ENCODE assay signal across 8 mouse cellular contexts in genomic region chr8:84236998-84237473, GRCm38 (mm10). TPM values are rescaled to one million over a fixed set of nuclear protein-coding genes. Genes with fewer than 3 reads are reported as not detected.
DNase-seq lines count a peak whose midpoint lies in the region; ATAC-seq and TF ChIP-seq lines count a peak whose summit lies in the region.

Zswim4 (minus strand) TSS chr8:84237055.

- H3K27ac ChIP-seq in cortical plate, adult 2 months (ENCODE audit: insufficient read depth, low read length): no peak within 1 kb of the TSS

- peaks cover 2% of the 10 kb centered on the region; the same call in 1 of the 2 replicates for H3K4me1 ChIP-seq in cortical plate, adult 2 months (ENCODE audit: control insufficient read depth, insufficient read depth, low read length)
- H3K4me1 ChIP-seq in megakaryocyte, embryonic 14.5 days: peaks cover 69% of the 10 kb centered on the region

- peak; percentile 98 for DNase-seq in gastrocnemius, adult 8-10 months (ENCODE audit: low spot score in 2 of 2)
- peak; percentile 100 for DNase-seq in hindlimb bud, embryonic 11.5 days (ENCODE audit: extremely low spot score, low read depth, low spot score)
- DNase-seq in left cerebral cortex, adult 8-10 months (ENCODE audit: low spot score in 2 of 2): peak; percentile 99
- DNase-seq in right cerebral cortex, postnatal 10 days (ENCODE audit: low spot score in 2 of 2): peak; percentile 98 to 99
- DNase-seq in urinary bladder, postnatal 25 days (ENCODE audit: low spot score): peak; percentile 92

- peak; percentile 71; the same call in 1 of the 2 replicates for TF ChIP-seq POLR2A in cortical plate, adult 2 months (IDR thresholded peaks at IDR 0.05; ENCODE audit: extremely low read depth, insufficient read depth, low read length)

- ATAC-seq in activated CD4-positive, CD25-positive, alpha-beta regulatory T cell, adult 4 months: peak; percentile 99

- peak within 1 kb of the TSS; percentile 71 for H3K4me3 ChIP-seq in cortical plate, adult 2 months (ENCODE audit: insufficient read depth, low read length)
- H3K4me3 ChIP-seq in megakaryocyte, embryonic 14.5 days (replicated peaks): peak within 1 kb of the TSS; percentile 95

- H3K27me3 ChIP-seq in megakaryocyte, embryonic 14.5 days (replicated peaks): no peaks in the 10 kb centered on the region

- H3K9me3 ChIP-seq in megakaryocyte, embryonic 14.5 days: no peaks in the 10 kb centered on the region

- no peak for TF ChIP-seq CTCF in cortical plate, adult 2 months (IDR thresholded peaks at IDR 0.05; ENCODE audit: extremely low read depth, insufficient read depth, low read length)

- H3K36me3 ChIP-seq in megakaryocyte, embryonic 14.5 days (replicated peaks; ENCODE audit: low read length): peaks cover 30% of the 10 kb centered on the region

RNA-seq across cellular contexts. Expression of gene Zswim4, which starts in this region (rescaled TPM):
- 1 to 10 TPM; 3.1 to 5.5 TPM for polyA plus RNA-seq in activated CD4-positive, CD25-positive, alpha-beta regulatory T cell, adult 4 months (2017; shearing (Covaris generic))
- polyA plus RNA-seq in cortical plate, adult 2 months (2012; rRNA removed): 12.2 and 13.6 TPM in 2 replicates
- total RNA-seq in gastrocnemius, adult 8-10 months (2022): 1 to 10 TPM; 6.8 to 7.9 (median 7.0) TPM
- 10 to 100 TPM; 12.9 to 13.8 (median 13.3) TPM for total RNA-seq in left cerebral cortex, adult 8-10 months (2022)
- 14.1 and 16.0 TPM in 2 replicates for polyA plus RNA-seq in megakaryocyte, embryonic 14.5 days (2012; ENCODE audit: insufficient read depth, low replicate concordance)
